Mouse (Mus musculus): ENCODE measurements around the gene Slc17a1.

The Slc17a1 gene

GRCm38 (mm10) chr13:23889011-23889605, 21.6 kb downstream of the Slc17a1 start:
- DNase-seq (ENCODE audit: low spot score in 2 of 2), result no peak

- DNase-seq (ENCODE audit: low spot score in 2 of 2), result no peak
Measured at GRCm38 (mm10) chr13:23892592-23893268, 25.2 kb downstream of the Slc17a1 start.

GRCm38 (mm10) chr13:23893269-23893593, 25.7 kb downstream of the Slc17a1 start:
- no peak for DNase-seq (ENCODE audit: low spot score in 2 of 2)

- no peak for DNase-seq (ENCODE audit: low spot score in 2 of 2)
Measured at GRCm38 (mm10) chr13:23898242-23898641, 30.7 kb downstream of the Slc17a1 start.

- no peak for DNase-seq (ENCODE audit: low spot score in 2 of 2)
Measured at GRCm38 (mm10) chr13:23906906-23907305, 39.4 kb downstream of the Slc17a1 start.

GRCm38 (mm10) chr13:23910121-23910520, 42.6 kb downstream of the Slc17a1 start:
- DNase-seq (ENCODE audit: low spot score in 2 of 2), result no peak

GRCm38 (mm10) chr13:23911335-23911734, 43.8 kb downstream of the Slc17a1 start:
- DNase-seq (ENCODE audit: low spot score in 2 of 2), result no peak

GRCm38 (mm10) chr13:23913791-23914306, 46.3 kb downstream of the Slc17a1 start:
- no peak for DNase-seq (ENCODE audit: low spot score in 2 of 2)

GRCm38 (mm10) chr13:23914376-23915167, 47.0 kb downstream of the Slc17a1 start, which contains the start of gene Slc17a4:
Gene Slc17a4 (minus strand): TSS chr13:23915009.
- no peak for DNase-seq (ENCODE audit: low spot score in 2 of 2)

- DNase-seq (ENCODE audit: low spot score in 2 of 2), result no peak
Measured at GRCm38 (mm10) chr13:23916132-23916531, 48.6 kb downstream of the Slc17a1 start.

- no peak for DNase-seq (ENCODE audit: low spot score in 2 of 2)
Measured at GRCm38 (mm10) chr13:23917674-23918073, 50.1 kb downstream of the Slc17a1 start.

GRCm38 (mm10) chr13:23925792-23926191, 58.2 kb downstream of the Slc17a1 start:
- no peak for DNase-seq (ENCODE audit: low spot score in 2 of 2)

- DNase-seq (ENCODE audit: low spot score in 2 of 2), result no peak
Measured at GRCm38 (mm10) chr13:23928637-23929036, 61.1 kb downstream of the Slc17a1 start.

- DNase-seq (ENCODE audit: low spot score in 2 of 2), result no peak
Measured at GRCm38 (mm10) chr13:23930461-23930860, 62.9 kb downstream of the Slc17a1 start.

GRCm38 (mm10) chr13:23930904-23931303, 63.4 kb downstream of the Slc17a1 start:
- no peak for DNase-seq (ENCODE audit: low spot score in 2 of 2)

- DNase-seq (ENCODE audit: low spot score in 2 of 2), result no peak
Measured at GRCm38 (mm10) chr13:23933421-23934210, 66.1 kb downstream of the Slc17a1 start, which contains the start of gene Hist1h2ba. Gene Hist1h2ba (minus strand): TSS chr13:23934156.

- no peak for DNase-seq (ENCODE audit: low spot score in 2 of 2)
Measured at GRCm38 (mm10) chr13:23934211-23934520, 66.6 kb downstream of the Slc17a1 start, which contains the start of gene Hist1h2aa. Gene Hist1h2aa (plus strand): TSS chr13:23934462.

- no peak for DNase-seq (ENCODE audit: low spot score in 2 of 2)
Measured at GRCm38 (mm10) chr13:23938699-23939098, 71.1 kb downstream of the Slc17a1 start.

GRCm38 (mm10) chr13:23940291-23940690, 72.7 kb downstream of the Slc17a1 start:
- DNase-seq (ENCODE audit: low spot score in 2 of 2), result no peak

- no peak for DNase-seq (ENCODE audit: low spot score in 2 of 2)
Measured at GRCm38 (mm10) chr13:23942861-23943260, 75.3 kb downstream of the Slc17a1 start.
